Mouse (Mus musculus) liver, embryonic 15.5 days (tissue): ENCODE data around the gene Zfp334. TPM values are rescaled to one million over a fixed set of nuclear protein-coding genes. Genes with fewer than 3 reads are reported as not detected.

Source experiments
- ATAC-seq: fragments of 200-750 bp; cut with Nextera tagmentation; 2 replicates; pipeline ENCODE4 v1.8.0; 2017; ENCODE audit warnings: moderate number of reproducible peaks, mild to moderate bottlenecking, moderate library complexity; ENCODE audit not compliant: insufficient read depth
- H3K27ac ChIP-seq: fragments of 300-500 bp; sonication (generic); replicated peaks from 2 replicates; pipeline ENCODE4 v1.5.1; 2015; ENCODE audit warnings: mild to moderate bottlenecking, inconsistent platforms
- H3K27me3 ChIP-seq: fragments of 300-500 bp; sonication (generic); 2 replicates; pipeline ENCODE4 v1.6.1; 2015; ENCODE audit warnings: mild to moderate bottlenecking, inconsistent platforms
- H3K36me3 ChIP-seq: fragments of 300-500 bp; sonication (generic); replicated peaks from 2 replicates; pipeline ENCODE4 v1.6.1; 2015; ENCODE audit warnings: moderate library complexity, mild to moderate bottlenecking, inconsistent platforms
- H3K4me1 ChIP-seq: fragments of 300-500 bp; sonication (generic); replicated peaks from 2 replicates; pipeline ENCODE4 v1.6.1; 2015; ENCODE audit warnings: inconsistent platforms
- H3K4me2 ChIP-seq: fragments of 300-500 bp; sonication (generic); 2 replicates; pipeline ENCODE4 v1.6.1; 2015; ENCODE audit warnings: moderate library complexity, mild to moderate bottlenecking, inconsistent platforms
- H3K4me3 ChIP-seq: fragments of 300-500 bp; sonication (generic); replicated peaks from 2 replicates; pipeline ENCODE4 v1.5.1; 2015; ENCODE audit warnings: mild to moderate bottlenecking, inconsistent platforms
- H3K9ac ChIP-seq: fragments of 300-500 bp; sonication (generic); 2 replicates; pipeline ENCODE4 v1.6.1; 2015; ENCODE audit warnings: moderate library complexity, mild to moderate bottlenecking, inconsistent platforms
- H3K9me3 ChIP-seq: fragments of 300-500 bp; sonication (generic); replicated peaks from 2 replicates; pipeline ENCODE4 v1.6.1; 2016; ENCODE audit warnings: inconsistent platforms
- WGBS: fragments of 180-500 bp; shearing (Covaris S2); methylation state at CpG from one replicate; pipeline ENCODE4 v1.1.7; 2015; ENCODE audit warnings: mixed read lengths; ENCODE audit not compliant: insufficient replicate concordance; 5-methylcytosine and 5-hydroxymethylcytosine counted together
- polyA plus RNA-seq: library from polyadenylated mRNA; unstranded; fragments of >200 nt; fragmentation: Nextera tagmentation; extraction: Ambion mirVana; gene quantifications from 2 replicates; pipeline ENCODE4 v1.2.1, GENCODE M21; 2015

Zfp334 gene
- polyA plus RNA-seq, 1 experiment from 2014 or later: 0.97 TPM

GRCm38 (mm10) chr2:165405351-165405750 is 17.3 kb upstream of the Zfp334 start:
- Histone ChIP-seq H3K36me3 (no peaks in the 10 kb centered on the region), H3K4me3 (no peak overlapping the region), H3K27ac (peak overlapping the region; percentile 72), H3K9ac (no peak overlapping the region), H3K4me1 (peaks cover 42% of the 10 kb centered on the region), H3K27me3 (no peaks in the 10 kb centered on the region), H3K9me3 (no peaks in the 10 kb centered on the region), H3K4me2 (no peak overlapping the region)
- WGBS: 12% methylated on average over 6 of the region's 6 CpGs
- peak; percentile 45 for ATAC-seq

- Histone ChIP-seq H3K9ac (no peak overlapping the region), H3K9me3 (no peaks in the 10 kb centered on the region), H3K4me3 (no peak overlapping the region), H3K27me3 (no peaks in the 10 kb centered on the region), H3K4me1 (peaks cover 42% of the 10 kb centered on the region), H3K27ac (peak overlapping the region; percentile 72), H3K4me2 (no peak overlapping the region), H3K36me3 (no peaks in the 10 kb centered on the region)
- peak; percentile 85 for ATAC-seq
- WGBS: 16% methylated on average over 9 of the region's 9 CpGs
Observed at GRCm38 (mm10) chr2:165404951-165405350, 16.9 kb upstream of the Zfp334 start.

DNA sequence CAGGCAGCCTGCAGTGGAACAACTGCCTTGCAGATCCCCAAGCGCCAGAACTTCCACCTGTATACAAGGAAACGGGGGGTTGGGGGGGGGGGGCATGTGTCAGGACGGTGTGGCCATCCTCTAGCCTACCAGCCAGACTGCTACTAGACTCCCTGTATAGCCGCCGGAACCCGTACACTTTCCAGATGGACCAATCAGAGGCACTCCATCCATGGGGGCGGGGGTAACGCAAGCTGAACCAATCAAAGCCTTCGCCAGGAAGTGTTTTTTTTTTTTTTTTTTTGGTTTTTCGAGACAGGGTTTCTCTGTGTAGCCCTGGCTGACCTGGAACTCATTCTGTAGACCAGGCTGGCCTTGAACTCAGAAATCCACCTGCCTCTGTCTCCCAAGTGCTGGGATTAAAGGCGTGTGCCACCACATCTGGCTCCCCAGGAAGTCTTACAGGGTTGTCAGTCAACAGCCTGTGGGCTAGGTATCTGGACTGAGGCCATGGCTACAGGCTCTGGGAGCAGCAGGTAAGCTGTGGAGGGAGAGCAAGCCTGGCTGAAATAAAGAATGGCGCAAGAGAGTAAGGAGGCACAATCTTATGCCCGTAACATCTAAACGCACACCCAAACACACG is 10.2 kb upstream of the Zfp334 start:
- H3K9me3 ChIP-seq: no peaks in the 10 kb centered on the region
- no peak overlapping the region for H3K9ac ChIP-seq
- ATAC-seq: no peak
- no peak overlapping the region for H3K4me2 ChIP-seq
- H3K4me1 ChIP-seq: peaks cover 34% of the 10 kb centered on the region
- H3K36me3 ChIP-seq: no peaks in the 10 kb centered on the region
- H3K27ac ChIP-seq: no peak overlapping the region
- 62% methylated on average over 15 of the region's 15 CpGs for WGBS
- no peak overlapping the region for H3K4me3 ChIP-seq
- no peaks in the 10 kb centered on the region for H3K27me3 ChIP-seq

- Histone ChIP-seq H3K4me3 (no peak overlapping the region), H3K9me3 (no peaks in the 10 kb centered on the region), H3K27ac (0 out of 2 replicates have a peak overlapping the region, but pooled peaks have one; percentile 9), H3K9ac (no peak overlapping the region), H3K27me3 (no peaks in the 10 kb centered on the region), H3K4me1 (peaks cover 30% of the 10 kb centered on the region), H3K36me3 (no peaks in the 10 kb centered on the region), H3K4me2 (no peak overlapping the region)
- 73% methylated on average over 23 of the region's 23 CpGs for WGBS
- ATAC-seq: no peak
Observed at GRCm38 (mm10) chr2:165397502-165398163, 9.6 kb upstream of the Zfp334 start.

DNA sequence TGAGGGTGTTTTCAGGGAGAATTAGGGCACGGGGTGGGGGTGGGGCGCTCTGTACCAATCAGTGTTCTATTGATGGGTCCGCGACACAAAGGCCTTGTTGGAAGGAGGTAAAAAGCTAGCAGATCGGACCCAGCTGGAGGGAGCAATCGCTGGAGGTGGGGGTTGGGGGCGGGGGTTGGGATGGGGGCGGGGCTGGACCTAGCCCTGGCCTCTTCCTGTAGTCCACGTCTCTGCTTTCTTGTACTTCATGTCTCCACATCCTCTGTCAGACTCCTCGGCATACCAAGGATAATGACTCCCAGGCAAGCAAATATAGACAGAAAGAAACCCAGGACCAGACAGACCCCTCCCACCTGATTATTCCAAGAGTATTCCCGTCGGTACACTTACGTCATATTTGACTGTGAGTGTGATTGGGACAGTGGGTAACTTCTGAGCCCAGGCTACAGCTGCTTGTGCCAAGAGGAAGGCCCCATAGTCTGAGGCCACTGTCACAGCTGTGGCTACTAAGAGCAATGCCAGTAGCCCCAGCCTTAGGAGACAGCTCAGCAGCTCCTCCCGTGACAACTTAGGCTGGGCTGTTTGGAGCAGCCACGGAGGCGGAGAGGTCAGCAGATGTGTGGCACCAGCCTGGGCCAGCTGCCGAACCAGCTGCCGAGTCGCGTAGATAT is 8.9 kb upstream of the Zfp334 start:
- WGBS: 55% methylated on average over 20 of the region's 20 CpGs
- Histone ChIP-seq H3K9ac (no peak overlapping the region), H3K4me1 (peaks cover 27% of the 10 kb centered on the region), H3K4me2 (no peak overlapping the region), H3K9me3 (no peaks in the 10 kb centered on the region), H3K36me3 (no peaks in the 10 kb centered on the region), H3K27ac (0 out of 2 replicates have a peak overlapping the region, but pooled peaks have one; percentile 9), H3K4me3 (no peak overlapping the region), H3K27me3 (no peaks in the 10 kb centered on the region)
- no peak for ATAC-seq

DNA sequence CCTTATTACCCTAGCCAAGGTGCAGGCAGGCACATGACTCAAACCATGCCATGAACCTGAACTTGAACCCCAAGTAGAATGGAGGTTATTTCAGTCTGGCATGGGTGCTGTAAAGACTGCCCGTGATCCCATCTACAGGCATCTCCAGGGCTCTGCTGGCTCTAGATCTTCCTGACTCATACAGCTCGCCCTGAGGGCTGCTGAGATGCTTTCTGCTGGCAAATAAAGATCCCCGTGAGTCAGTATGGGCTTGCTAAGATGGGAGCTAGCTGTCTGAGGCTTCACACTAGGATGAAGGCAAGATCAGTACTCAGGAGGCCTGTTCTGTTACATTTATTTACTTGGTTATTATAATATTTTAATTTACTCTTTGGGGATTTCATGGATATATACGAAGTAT is 4.1 kb upstream of the Zfp334 start:
- ATAC-seq: no peak
- peaks cover 7% of the 10 kb centered on the region; the same call in 1 of the 2 replicates for H3K4me1 ChIP-seq
- 58% methylated on average over 4 of the region's 4 CpGs for WGBS
- H3K9me3 ChIP-seq: no peaks in the 10 kb centered on the region
- H3K36me3 ChIP-seq: no peaks in the 10 kb centered on the region
- peaks cover 10% of the 10 kb centered on the region for H3K27me3 ChIP-seq
- H3K4me3 ChIP-seq: no peak overlapping the region
- no peak overlapping the region for H3K9ac ChIP-seq
- no peak overlapping the region for H3K27ac ChIP-seq
- no peak overlapping the region for H3K4me2 ChIP-seq

DNA sequence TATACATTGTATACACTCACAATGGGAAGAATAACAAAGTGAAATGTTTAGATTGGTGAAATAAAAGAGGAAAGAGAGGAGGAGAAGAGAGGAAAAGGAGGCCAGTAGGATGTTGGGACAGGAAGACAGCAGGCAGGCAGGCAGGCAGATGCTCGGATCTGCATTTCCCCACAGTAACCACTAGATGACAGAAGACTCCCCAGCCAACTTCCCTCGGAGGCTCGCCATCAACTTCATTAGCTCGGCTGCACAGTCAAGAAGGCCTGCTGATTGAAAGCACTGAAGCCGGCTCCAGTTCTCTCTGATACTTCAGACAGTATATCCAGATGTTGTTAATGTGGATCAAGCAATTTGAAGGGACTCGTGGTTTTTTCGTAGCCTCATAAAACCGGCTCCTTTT is 3.5 kb upstream of the Zfp334 start:
- Histone ChIP-seq H3K4me2 (no peak overlapping the region), H3K9ac (no peak overlapping the region), H3K9me3 (no peaks in the 10 kb centered on the region), H3K4me3 (no peak overlapping the region), H3K27ac (no peak overlapping the region), H3K36me3 (no peaks in the 10 kb centered on the region), H3K27me3 (peaks cover 10% of the 10 kb centered on the region), H3K4me1 (peaks cover 2% of the 10 kb centered on the region; the same call in 1 of the 2 replicates)
- no peak for ATAC-seq
- WGBS: 12% methylated on average over 8 of the region's 8 CpGs

DNA sequence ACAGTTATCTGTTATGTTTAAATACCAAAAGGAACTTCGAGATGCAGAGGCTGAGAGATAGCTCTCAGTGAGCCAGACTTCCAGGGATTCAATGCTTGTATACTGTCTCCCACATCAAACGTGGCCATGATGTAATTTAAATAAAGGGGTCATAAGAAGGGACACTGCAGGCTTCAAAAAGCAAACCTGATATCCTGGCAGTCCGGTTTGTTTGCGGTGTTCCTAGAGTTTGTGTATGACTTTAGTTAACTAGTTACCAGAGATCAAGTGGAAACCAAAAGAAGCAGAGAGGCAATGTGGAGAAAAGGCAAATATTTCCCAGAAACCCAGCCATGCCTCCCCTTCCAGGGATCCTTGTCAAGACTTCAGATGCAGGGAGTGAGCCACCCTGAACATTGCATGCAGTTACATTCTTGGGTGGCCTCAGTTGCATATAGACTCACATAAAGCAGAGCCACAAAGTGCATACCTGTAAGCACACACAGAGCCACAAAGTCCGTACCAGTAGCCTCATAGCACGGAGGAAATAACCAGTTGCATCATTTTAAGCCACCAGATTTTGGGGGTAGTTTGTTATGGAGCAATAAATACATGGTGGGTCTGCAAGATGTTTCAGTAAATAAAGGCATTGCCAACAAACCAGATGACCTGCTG is 1.4 kb upstream of the Zfp334 start:
- Histone ChIP-seq H3K4me2 (no peak overlapping the region), H3K27me3 (peaks cover 10% of the 10 kb centered on the region), H3K36me3 (0 out of 2 replicates have a peak, but pooled peaks cover 3% of the 10 kb centered on the region), H3K9ac (no peak overlapping the region), H3K4me3 (no peak overlapping the region), H3K4me1 (no peaks in the 10 kb centered on the region; the same call in 1 of the 2 replicates), H3K27ac (peak overlapping the region; percentile 45), H3K9me3 (no peaks in the 10 kb centered on the region)
- ATAC-seq: peak; percentile 50; the same call in 1 of the 2 replicates
- 48% methylated on average over 6 of the region's 6 CpGs for WGBS

GRCm38 (mm10) chr2:165387370-165387769 is 689 bp downstream of the Zfp334 start:
- Histone ChIP-seq H3K4me2 (peak overlapping the region; percentile 58), H3K27me3 (peaks cover 10% of the 10 kb centered on the region), H3K4me3 (peak overlapping the region; percentile 55), H3K36me3 (peaks cover 15% of the 10 kb centered on the region), H3K9ac (no peak overlapping the region), H3K4me1 (no peaks in the 10 kb centered on the region; the same call in 1 of the 2 replicates), H3K27ac (no peak overlapping the region), H3K9me3 (no peaks in the 10 kb centered on the region)
- no peak for ATAC-seq
- WGBS: 45% methylated on average over 4 of the region's 4 CpGs

GRCm38 (mm10) chr2:165380050-165380449 is 8.0 kb downstream of the Zfp334 start:
- no peaks in the 10 kb centered on the region for H3K4me1 ChIP-seq
- no peak for ATAC-seq
- no peaks in the 10 kb centered on the region for H3K9me3 ChIP-seq
- 86% methylated on average over 25 of the region's 25 CpGs for WGBS
- H3K4me3 ChIP-seq: no peak overlapping the region
- H3K27ac ChIP-seq: no peak overlapping the region
- no peaks in the 10 kb centered on the region for H3K27me3 ChIP-seq
- H3K36me3 ChIP-seq: peaks cover 52% of the 10 kb centered on the region
- no peak overlapping the region for H3K4me2 ChIP-seq
- no peak overlapping the region for H3K9ac ChIP-seq

DNA sequence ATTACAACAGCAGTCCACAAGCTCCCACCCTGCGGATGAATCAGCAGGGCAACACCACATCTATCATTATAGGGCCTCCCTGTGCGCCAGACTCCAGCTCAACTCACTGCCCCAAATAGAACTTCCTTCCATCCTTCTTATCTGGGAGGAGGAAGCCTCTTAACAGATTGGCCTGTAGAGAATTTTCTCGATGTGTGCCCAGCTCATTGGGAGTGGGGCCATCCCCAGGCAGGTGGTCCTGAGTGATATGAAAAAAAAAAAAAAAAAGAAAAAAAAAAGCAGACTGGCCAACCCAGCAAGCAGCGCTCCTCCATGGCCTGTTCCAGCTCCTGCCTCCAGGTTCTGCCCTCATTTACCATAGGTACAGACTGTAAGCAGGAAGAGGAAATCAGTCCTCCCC is 12.1 kb downstream of the Zfp334 start:
- Histone ChIP-seq H3K4me1 (no peaks in the 10 kb centered on the region), H3K4me3 (no peak overlapping the region), H3K9me3 (no peaks in the 10 kb centered on the region), H3K4me2 (no peak overlapping the region), H3K36me3 (peaks cover 28% of the 10 kb centered on the region), H3K27ac (no peak overlapping the region), H3K9ac (no peak overlapping the region), H3K27me3 (no peaks in the 10 kb centered on the region)
- 29% methylated on average over 4 of the region's 4 CpGs for WGBS
- no peak for ATAC-seq
